Mouse (Mus musculus): Measurements from ENCODE around the gene Zmynd8. TPM values are rescaled to one million over a fixed set of nuclear protein-coding genes. Genes with fewer than 3 reads are reported as not detected.

The Zmynd8 gene
- total RNA-seq, 2 experiments from 2014 or later, result 48.7 to 55.5 TPM

GRCm38 (mm10) chr2:165864769-165865168 is 34.0 kb downstream of the Zmynd8 start:
- intact Hi-C loops (cut with DNase I), result no loop called here

GRCm38 (mm10) chr2:165861683-165862594 is 36.9 kb downstream of the Zmynd8 start:
- DNase-seq, result no peak
- intact Hi-C loops (cut with DNase I), result no loop called here

More at GRCm38 (mm10) chr2:165864769-165865168, 34.0 kb downstream of the Zmynd8 start:
- DNase-seq, result no peak

- intact Hi-C loops (cut with DNase I), result no loop called here
These were observed 37.7 kb downstream of the Zmynd8 start for GRCm38 (mm10) chr2:165860962-165861682.

GRCm38 (mm10) chr2:165860447-165860846 is 38.4 kb downstream of the Zmynd8 start:
- intact Hi-C loops (cut with DNase I), result no loop called here
- DNase-seq, result no peak

More at GRCm38 (mm10) chr2:165860962-165861682, 37.7 kb downstream of the Zmynd8 start:
- DNase-seq, result no peak

GRCm38 (mm10) chr2:165858453-165859384 is 40.1 kb downstream of the Zmynd8 start:
- DNase-seq, result peak; percentile 76 to 78
- intact Hi-C loops (cut with DNase I), result loop anchor here (2.0 kb wide), 1 partner anchor 16 kb away; no protein-coding TSS in a partner anchor

GRCm38 (mm10) chr2:165857841-165858426 is 40.9 kb downstream of the Zmynd8 start:
- DNase-seq, result peak; percentile 81 to 83
- intact Hi-C loops (cut with DNase I), result loop anchor here (2.0 kb wide), 1 partner anchor 17 kb away; no protein-coding TSS in a partner anchor

GRCm38 (mm10) chr2:165857395-165857831 is 41.4 kb downstream of the Zmynd8 start:
- no peak for DNase-seq
- intact Hi-C loops (cut with DNase I), result no loop called here

GRCm38 (mm10) chr2:165856611-165857200 is 42.1 kb downstream of the Zmynd8 start:
- no peak for DNase-seq
- intact Hi-C loops (cut with DNase I), result no loop called here

GRCm38 (mm10) chr2:165855641-165856301 is 43.0 kb downstream of the Zmynd8 start:
- intact Hi-C loops (cut with DNase I), result no loop called here

GRCm38 (mm10) chr2:165854207-165854968 is 44.4 kb downstream of the Zmynd8 start:
- no peak for DNase-seq
- intact Hi-C loops (cut with DNase I), result no loop called here

More at GRCm38 (mm10) chr2:165855641-165856301, 43.0 kb downstream of the Zmynd8 start:
- peak; percentile 86 to 87 for DNase-seq

- intact Hi-C loops (cut with DNase I), result loop anchor here (2.0 kb wide), 1 partner anchor 62 kb away; no protein-coding TSS in a partner anchor
- DNase-seq, result no peak
These were observed 45.8 kb downstream of the Zmynd8 start for GRCm38 (mm10) chr2:165852896-165853633.

GRCm38 (mm10) chr2:165852453-165852852 is 46.4 kb downstream of the Zmynd8 start:
- DNase-seq, result peak; percentile 78 to 86
- intact Hi-C loops (cut with DNase I), result loop anchor here (2.0 kb wide), 1 partner anchor 62 kb away; no protein-coding TSS in a partner anchor

- DNase-seq, result peak; percentile 58 to 69
- intact Hi-C loops (cut with DNase I), result loop anchor here (2.0 kb wide), 1 partner anchor 63 kb away; no protein-coding TSS in a partner anchor
These were observed 46.9 kb downstream of the Zmynd8 start for GRCm38 (mm10) chr2:165851811-165852415.

- intact Hi-C loops (cut with DNase I), result no loop called here
- DNase-seq, result no peak
These were observed 48.0 kb downstream of the Zmynd8 start for GRCm38 (mm10) chr2:165850826-165851225.

- intact Hi-C loops (cut with DNase I), result no loop called here
These were observed 49.7 kb downstream of the Zmynd8 start for GRCm38 (mm10) chr2:165849129-165849528.

GRCm38 (mm10) chr2:165846787-165847186 is 52.0 kb downstream of the Zmynd8 start:
- intact Hi-C loops (cut with DNase I), result loop anchor here (2.0 kb wide), 1 partner anchor 16 kb away; no protein-coding TSS in a partner anchor

More at GRCm38 (mm10) chr2:165849129-165849528, 49.7 kb downstream of the Zmynd8 start:
- DNase-seq, result peak; percentile 86 to 89

More at GRCm38 (mm10) chr2:165846787-165847186, 52.0 kb downstream of the Zmynd8 start:
- DNase-seq, result no peak

Data from heart, postnatal 10 days (tissue).